Mouse (Mus musculus): ENCODE data around the gene Gas7.

- TF ChIP-seq CTCF (IDR thresholded peaks at IDR 0.05; ENCODE audit: low read depth, low read length) (no peak), POLR2AphosphoS5 (IDR thresholded peaks at IDR 0.05; ENCODE audit: insufficient replicate concordance, low read depth, low read length) (no peak), GATA1 (IDR thresholded peaks at IDR 0.05; ENCODE audit: borderline replicate concordance, low read length) (no peak), TAL1 (conservative IDR thresholded peaks at IDR 0.05; ENCODE audit: low read depth, low read length) (no peak)
Observed at GRCm38 (mm10) chr11:67652893-67653255, 197.6 kb downstream of the Gas7 start.

Measured in G1E (cell line).